Mouse (Mus musculus) ES-E14 (cell line): ENCODE results near the gene Tcf25.

Experiments
- HCFC1 ChIP-seq: IDR thresholded peaks from 2 replicates; pipeline ENCODE4 v1.6.1; 2012; ENCODE audit warnings: low read length, inconsistent platforms, borderline replicate concordance; ENCODE audit not compliant: insufficient read depth
- MAFK ChIP-seq: IDR thresholded peaks from 2 replicates; pipeline ENCODE4 v1.6.1; 2014; ENCODE audit warnings: mild to moderate bottlenecking, low read depth, low read length, inconsistent platforms; ENCODE audit not compliant: insufficient read depth
- ZC3H11A ChIP-seq: IDR thresholded peaks from 2 replicates; pipeline ENCODE4 v1.6.1; 2012; ENCODE audit warnings: low read depth, mild to moderate bottlenecking, inconsistent platforms, low read length, borderline replicate concordance
- ZNF384 ChIP-seq: IDR thresholded peaks from 2 replicates; pipeline ENCODE4 v1.6.1; 2012; ENCODE audit warnings: low read depth, low read length, inconsistent platforms

DNA sequence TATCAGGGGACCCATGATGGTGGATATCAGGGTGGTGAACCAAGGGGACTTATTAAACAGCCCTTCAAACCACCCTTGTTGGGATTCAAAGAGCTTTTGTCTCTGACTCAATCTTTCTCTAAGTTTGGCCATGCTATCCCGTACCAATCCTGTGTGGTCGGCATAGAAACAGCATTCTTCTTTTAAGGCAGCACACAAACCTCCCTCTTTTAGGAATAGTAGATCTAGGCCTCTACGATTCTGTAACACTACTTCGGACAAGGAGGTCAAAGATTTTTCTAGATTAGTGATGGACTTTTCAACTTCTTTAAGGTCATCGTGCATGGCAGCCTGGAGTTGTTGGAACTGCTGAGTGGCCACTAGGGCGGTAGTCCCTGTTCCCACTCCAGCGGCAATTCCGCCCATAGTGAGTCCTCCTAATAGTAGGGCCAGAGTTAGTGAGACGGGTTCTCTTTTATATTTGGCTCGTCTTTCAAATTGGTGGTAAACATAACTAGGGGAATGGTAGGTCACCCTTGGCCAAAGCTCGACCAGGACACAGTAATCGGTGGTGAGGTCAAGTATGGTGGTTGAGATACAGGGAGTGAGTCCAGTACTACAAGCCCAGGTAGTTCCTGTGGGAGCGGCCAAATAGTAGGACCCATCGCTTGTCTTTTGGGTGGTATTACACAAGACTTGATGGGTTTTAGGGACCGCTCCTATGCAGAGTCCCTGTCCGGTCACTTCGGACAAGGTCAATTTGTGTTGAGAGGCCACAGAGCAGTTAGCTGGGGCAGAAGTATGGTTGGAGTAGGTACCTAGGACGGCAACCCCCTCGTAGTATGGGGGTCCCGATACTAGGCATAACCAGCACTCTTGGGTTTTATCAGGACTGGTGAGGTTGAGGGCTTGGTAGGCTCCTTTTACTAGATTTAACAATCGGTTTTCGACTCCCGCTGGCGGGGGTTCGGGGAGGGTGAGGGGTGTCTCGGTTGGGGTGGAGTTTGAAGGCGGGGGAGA, 53.3 kb downstream of the Tcf25 start:
- TF ChIP-seq ZC3H11A: no peak
- TF ChIP-seq ZNF384: no peak
- TF ChIP-seq MAFK: no peak
- no peak for TF ChIP-seq HCFC1
